Mouse (Mus musculus) C2C12 (cell line): ENCODE data around the gene Erc1. TPM values are rescaled to one million over a fixed set of nuclear protein-coding genes. Genes with fewer than 3 reads are reported as not detected.

Source experiments
- H3K27me3 ChIP-seq: one replicate; pipeline ENCODE4 v1.6.1; 2011; ENCODE audit not compliant: control insufficient read depth, insufficient read depth, insufficient read length
- H3K36me3 ChIP-seq: one replicate; pipeline ENCODE4 v1.6.1; 2011; ENCODE audit not compliant: control insufficient read depth, insufficient read depth
- H3K4me3 ChIP-seq: one replicate; pipeline ENCODE4 v1.5.1; 2011; ENCODE audit warnings: mild to moderate bottlenecking, control low read depth; ENCODE audit not compliant: poor library complexity, insufficient read depth, severe bottlenecking
- H3K79me2 ChIP-seq: one replicate; pipeline ENCODE4 v1.6.1; 2011; ENCODE audit not compliant: control insufficient read depth, insufficient read depth
- H3K79me3 ChIP-seq: one replicate; pipeline ENCODE4 v1.6.1; 2011; ENCODE audit warnings: low read depth, control low read depth
- H3ac ChIP-seq: one replicate; pipeline ENCODE3; 2011; ENCODE audit warnings: low read depth; ENCODE audit not compliant: control insufficient read depth, insufficient read length
- CEBPB ChIP-seq: IDR thresholded peaks from one replicate; pipeline ENCODE4 v1.6.1; 2011; ENCODE audit warnings: low read depth, mild to moderate bottlenecking, control low read depth, moderate library complexity
- CTCF ChIP-seq: IDR thresholded peaks from one replicate; pipeline ENCODE4 v1.5.1; 2011; ENCODE audit not compliant: control insufficient read depth, insufficient read depth, insufficient read length
- FOSL1 ChIP-seq: IDR thresholded peaks from one replicate; pipeline ENCODE4 v1.8.0; 2011; ENCODE audit warnings: mild to moderate bottlenecking, low read length; ENCODE audit not compliant: poor library complexity, insufficient read depth, severe bottlenecking
- MAX ChIP-seq: IDR thresholded peaks from one replicate; pipeline ENCODE4 v1.6.1; 2011; ENCODE audit warnings: mild to moderate bottlenecking, control low read depth
- MYOD1 ChIP-seq: IDR thresholded peaks from one replicate; pipeline ENCODE4 v1.6.1; 2011; ENCODE audit warnings: low read depth; ENCODE audit not compliant: control insufficient read depth, insufficient read length
- MYOG ChIP-seq: IDR thresholded peaks from one replicate; pipeline ENCODE4 v1.6.1; 2011; ENCODE audit not compliant: control insufficient read depth, insufficient read length; ENCODE audit errors: extremely low read depth
- USF1 ChIP-seq: IDR thresholded peaks from one replicate; pipeline ENCODE4 v1.6.1; 2011; ENCODE audit warnings: low read depth, mild to moderate bottlenecking, control low read depth, moderate library complexity
- polyA plus RNA-seq: library from polyadenylated mRNA; unstranded; fragments of >200 nt; fragmentation: generic; extraction: Trizol; gene quantifications from one replicate; pipeline ENCODE4 v1.2.1, GENCODE M21; 2012; ENCODE audit warnings: missing spikeins

The Erc1 gene
- polyA plus RNA-seq, 1 experiment = 10.2 TPM

- no peaks in the 10 kb centered on the region for H3K79me3 ChIP-seq
- no peaks in the 10 kb centered on the region for H3K27me3 ChIP-seq
- no peak for TF ChIP-seq MAX
- TF ChIP-seq USF1 = no peak
- H3K36me3 ChIP-seq = peaks cover 10% of the 10 kb centered on the region
- H3K4me3 ChIP-seq = no peak overlapping the region
- H3ac ChIP-seq = no peak overlapping the region
- H3K79me2 ChIP-seq = no peaks in the 10 kb centered on the region
These were observed 271.3 kb downstream of the Erc1 start for GRCm38 (mm10) chr6:119576706-119577105.

GRCm38 (mm10) chr6:119575331-119575730 lies 272.6 kb downstream of the Erc1 start:
- H3K79me2 ChIP-seq = no peaks in the 10 kb centered on the region
- H3K79me3 ChIP-seq = no peaks in the 10 kb centered on the region
- no peaks in the 10 kb centered on the region for H3K27me3 ChIP-seq
- H3K4me3 ChIP-seq = no peak overlapping the region
- peaks cover 10% of the 10 kb centered on the region for H3K36me3 ChIP-seq
- TF ChIP-seq MAX (no peak), CTCF (no peak), MYOD1 (no peak), USF1 (no peak), CEBPB (no peak), MYOG (no peak), FOSL1 (no peak)
- no peak overlapping the region for H3ac ChIP-seq

GRCm38 (mm10) chr6:119572296-119572695 lies 275.7 kb downstream of the Erc1 start:
- no peaks in the 10 kb centered on the region for H3K79me3 ChIP-seq
- H3K36me3 ChIP-seq = peaks cover 10% of the 10 kb centered on the region
- H3K4me3 ChIP-seq = no peak overlapping the region
- H3K79me2 ChIP-seq = no peaks in the 10 kb centered on the region
- TF ChIP-seq CTCF = no peak
- no peak for TF ChIP-seq CEBPB
- no peak for TF ChIP-seq USF1
- TF ChIP-seq MAX = no peak
- no peak for TF ChIP-seq MYOG
- TF ChIP-seq MYOD1 = no peak
- TF ChIP-seq FOSL1 = no peak
- H3ac ChIP-seq = no peak overlapping the region
- no peaks in the 10 kb centered on the region for H3K27me3 ChIP-seq

GRCm38 (mm10) chr6:119570797-119571196 lies 277.2 kb downstream of the Erc1 start:
- no peak overlapping the region for H3K4me3 ChIP-seq
- no peak overlapping the region for H3ac ChIP-seq
- TF ChIP-seq USF1 (no peak), FOSL1 (no peak), CEBPB (no peak), MAX (no peak), MYOG (no peak), MYOD1 (no peak), CTCF (no peak)
- peaks cover 10% of the 10 kb centered on the region for H3K36me3 ChIP-seq
- no peaks in the 10 kb centered on the region for H3K79me3 ChIP-seq
- H3K27me3 ChIP-seq = no peaks in the 10 kb centered on the region
- H3K79me2 ChIP-seq = no peaks in the 10 kb centered on the region

GRCm38 (mm10) chr6:119568339-119568738 lies 279.6 kb downstream of the Erc1 start:
- H3K36me3 ChIP-seq = no peaks in the 10 kb centered on the region
- H3K79me3 ChIP-seq = no peaks in the 10 kb centered on the region

More at GRCm38 (mm10) chr6:119568339-119568738, 279.6 kb downstream of the Erc1 start:
- no peaks in the 10 kb centered on the region for H3K79me2 ChIP-seq
- TF ChIP-seq MYOG (no peak), CTCF (no peak), MAX (no peak), FOSL1 (no peak), CEBPB (no peak), USF1 (no peak), MYOD1 (no peak)
- no peak overlapping the region for H3ac ChIP-seq
- no peak overlapping the region for H3K4me3 ChIP-seq
- H3K27me3 ChIP-seq = no peaks in the 10 kb centered on the region
